In the genomic region with DNA sequence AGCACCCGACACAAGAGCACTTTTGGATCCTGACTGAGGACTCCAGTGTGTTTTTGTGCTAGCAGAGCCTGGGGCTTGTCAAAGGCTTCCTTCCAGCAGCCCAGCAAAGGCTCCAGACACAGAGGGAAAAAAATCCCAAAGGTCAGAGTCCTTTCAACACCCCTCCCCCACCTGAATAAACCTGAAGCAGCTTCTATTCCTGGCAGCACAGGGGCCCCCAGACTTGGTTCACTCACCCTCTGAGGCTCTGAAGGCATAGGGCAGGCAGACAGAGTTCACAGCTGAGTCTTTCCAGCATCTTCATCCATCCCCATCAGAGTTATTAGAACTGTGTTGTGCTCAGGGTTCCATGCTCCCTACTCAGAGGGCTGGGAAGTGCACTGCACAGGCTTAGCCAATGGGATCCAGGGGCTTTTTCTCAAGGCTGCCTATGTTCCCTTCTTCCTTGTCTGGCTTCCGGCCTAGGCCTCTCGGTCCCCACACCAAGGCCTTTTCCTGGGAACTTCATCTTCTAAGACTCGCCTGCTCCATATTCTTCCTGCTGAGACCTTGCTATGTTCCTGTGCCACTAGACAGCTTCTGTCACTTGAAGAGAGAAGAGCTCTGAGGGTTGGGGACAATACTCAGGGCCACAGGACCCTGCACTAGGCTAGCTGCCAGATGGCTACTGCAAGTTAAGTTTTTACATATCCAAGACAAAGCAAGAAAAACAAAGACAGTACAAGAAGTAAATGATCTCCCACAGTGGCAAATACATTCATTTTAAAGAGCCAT, we compare ENCODE assay signal across 13 mouse cellular contexts. TPM values are rescaled to one million over a fixed set of nuclear protein-coding genes. Genes with fewer than 3 reads are reported as not detected.
DNase-seq lines count a peak whose midpoint lies in the region; ATAC-seq lines count a peak whose summit lies in the region.
"Had no signal": no experiment of that assay in that cellular context is flagged by ENCODE, and none has a peak within 500 bp of the region (broad histone marks: within the 10 kb centered on the region; RNA-seq: fewer than 3 reads in every experiment).

No protein-coding gene starts in this region.

- no peaks in the 10 kb centered on the region for H3K27me3 ChIP-seq in heart, embryonic 14.5 days (ENCODE audit: control insufficient read depth, insufficient read depth, low read length)
- H3K27me3 ChIP-seq in intestine, embryonic 15.5 days (replicated peaks), result no peaks in the 10 kb centered on the region

- peak; percentile 44 for ATAC-seq in heart, embryonic 14.5 days (ENCODE audit: insufficient number of reproducible peaks, insufficient read depth, low FRiP score, low read depth)
- ATAC-seq in intestine, embryonic 15.5 days, result peak; percentile 71
- no peak for ATAC-seq in inflammation-experienced regulatory T-cells, adult 6 months

- H3K36me3 ChIP-seq in heart, embryonic 14.5 days (ENCODE audit: control insufficient read depth, insufficient read depth, low read length), result no peaks in the 10 kb centered on the region
- H3K36me3 ChIP-seq in intestine, embryonic 15.5 days, result no peaks in the 10 kb centered on the region
- H3K36me3 ChIP-seq: hindbrain, embryonic 13.5 days had no signal

- peak overlapping the region; percentile 64 for H3K9ac ChIP-seq in heart, embryonic 14.5 days (ENCODE audit: low read length)
- H3K9ac ChIP-seq in intestine, embryonic 15.5 days, result no peak overlapping the region
- H3K9ac ChIP-seq: hindbrain, embryonic 13.5 days had no signal

- DNase-seq in heart, adult 9 months (ENCODE audit: low spot score in 2 of 2), result no peak
- DNase-seq in ovary, postnatal 36 days (ENCODE audit: low spot score), result peak; percentile 45
- no peak for DNase-seq in ovary, postnatal 14 days (ENCODE audit: low spot score)
- DNase-seq in cerebellum, postnatal 14 days, result no peak
- no peak for DNase-seq in lung, postnatal 36 days
- DNase-seq: adrenal gland, adult 8-10 months; cerebellum, adult 2 months; layer of hippocampus, postnatal 36 days; thymus, adult 2 months had no signal

- H3K4me2 ChIP-seq in heart, embryonic 14.5 days (ENCODE audit: low read length), result peak overlapping the region; percentile 32; the same call in 1 of the 2 replicates
- no peak overlapping the region; the same call in 1 of the 2 replicates for H3K4me2 ChIP-seq in intestine, embryonic 15.5 days (replicated peaks)
- H3K4me2 ChIP-seq: hindbrain, embryonic 13.5 days had no signal

- no peak overlapping the region for H3K4me3 ChIP-seq in heart, embryonic 14.5 days (ENCODE audit: control insufficient read depth in 1 of 2, insufficient read depth in 1 of 2, low read depth in 1 of 2, low read length in 2 of 2)
- no peak overlapping the region for H3K4me3 ChIP-seq in intestine, embryonic 15.5 days (replicated peaks)
- H3K4me3 ChIP-seq: hindbrain, embryonic 13.5 days had no signal

- WGBS in heart, embryonic 14.5 days, result 20% methylated on average over 4 of the region's 4 CpGs
- WGBS in intestine, embryonic 15.5 days, result 40% methylated on average over 4 of the region's 4 CpGs

- peak overlapping the region; percentile 97 for H3K27ac ChIP-seq in heart, embryonic 14.5 days (replicated peaks in 1 of 2; ENCODE audit: control insufficient read depth in 1 of 2, insufficient read depth in 1 of 2, low read depth in 2 of 2, low read length in 2 of 2)
- H3K27ac ChIP-seq in intestine, embryonic 15.5 days, result peak overlapping the region; percentile 76
- H3K27ac ChIP-seq: hindbrain, embryonic 13.5 days had no signal

- no peaks in the 10 kb centered on the region for H3K9me3 ChIP-seq in heart, embryonic 14.5 days (ENCODE audit: control insufficient read depth, low read length)
- no peaks in the 10 kb centered on the region for H3K9me3 ChIP-seq in intestine, embryonic 15.5 days
- H3K9me3 ChIP-seq: hindbrain, embryonic 13.5 days had no signal

- H3K4me1 ChIP-seq in heart, embryonic 14.5 days (ENCODE audit: control insufficient read depth in 2 of 2, insufficient read depth in 2 of 2, low read length in 2 of 2), result peaks cover 43 to 53% of the 10 kb centered on the region in 2 experiments
- peaks cover 31% of the 10 kb centered on the region for H3K4me1 ChIP-seq in intestine, embryonic 15.5 days (replicated peaks)

RNA-seq across cellular contexts. Expression of a gene that starts 4.7 kb away (rescaled TPM):
- polyA plus RNA-seq in heart, embryonic 14.5 days (2014; fragmentation: Nextera tagmentation; extraction: Ambion mirVana), result 2.6 and 3.9 TPM in 2 replicates
- polyA plus RNA-seq in intestine, embryonic 15.5 days (2015; fragmentation: Nextera tagmentation; extraction: Ambion mirVana), result 5.2 and 8.9 TPM in 2 replicates
- polyA plus RNA-seq in inflammation-experienced regulatory T-cells, adult 6 months (2017; shearing (Covaris generic)), result not detected

RNA-seq across cellular contexts. Expression of a gene that starts 5.4 kb away (rescaled TPM):
- 109 and 124 TPM in 2 replicates for polyA plus RNA-seq in heart, embryonic 14.5 days (2014; fragmentation: Nextera tagmentation; extraction: Ambion mirVana)
- polyA plus RNA-seq in intestine, embryonic 15.5 days (2015; fragmentation: Nextera tagmentation; extraction: Ambion mirVana), result 70.3 and 70.5 TPM in 2 replicates
- polyA plus RNA-seq in inflammation-experienced regulatory T-cells, adult 6 months (2017; shearing (Covaris generic)), result not detected

RNA-seq across cellular contexts. Expression of a gene that starts 9.7 kb away (rescaled TPM):
- 11.3 and 11.8 TPM in 2 replicates for polyA plus RNA-seq in heart, embryonic 14.5 days (2014; fragmentation: Nextera tagmentation; extraction: Ambion mirVana)
- 18.2 and 18.9 TPM in 2 replicates for polyA plus RNA-seq in intestine, embryonic 15.5 days (2015; fragmentation: Nextera tagmentation; extraction: Ambion mirVana)
- polyA plus RNA-seq in inflammation-experienced regulatory T-cells, adult 6 months (2017; shearing (Covaris generic)), result 10 to 100 TPM in 2 of 3 experiments, 1 to 10 TPM in 1; 6.5 to 11.9 (median 10.5) TPM

RNA-seq across cellular contexts. Expression of a gene that starts 32.3 kb away (rescaled TPM):
- 0.20 and 0.38 TPM in 2 replicates for polyA plus RNA-seq in heart, embryonic 14.5 days (2014; fragmentation: Nextera tagmentation; extraction: Ambion mirVana)
- polyA plus RNA-seq in intestine, embryonic 15.5 days (2015; fragmentation: Nextera tagmentation; extraction: Ambion mirVana), result 2.2 and 2.4 TPM in 2 replicates
- polyA plus RNA-seq in inflammation-experienced regulatory T-cells, adult 6 months (2017; shearing (Covaris generic)), result under 1 TPM in 1 of 3 experiments, not detected in 2; 0.24 TPM

RNA-seq across cellular contexts. Expression of a gene that starts 32.5 kb away (rescaled TPM):
- polyA plus RNA-seq in heart, embryonic 14.5 days (2014; fragmentation: Nextera tagmentation; extraction: Ambion mirVana), result 23.5 and 27.0 TPM in 2 replicates
- polyA plus RNA-seq in intestine, embryonic 15.5 days (2015; fragmentation: Nextera tagmentation; extraction: Ambion mirVana), result 35.9 and 36.9 TPM in 2 replicates
- polyA plus RNA-seq in inflammation-experienced regulatory T-cells, adult 6 months (2017; shearing (Covaris generic)), result 1 to 10 TPM; 5.5 to 6.9 (median 5.6) TPM

Comparison
In these comparisons a context has a peak if more than half of its experiments do, and no peak if none do; other contexts are left out.
1. RNA of a gene that starts 5.4 kb away (polyA plus RNA-seq): 109 to 124 TPM in heart, embryonic 14.5 days and 70.3 to 70.5 TPM in intestine, embryonic 15.5 days; not detected in inflammation-experienced regulatory T-cells, adult 6 months; every median in the first group is over 10 times any median in the second.